Comparison of ENCODE assay signal across 22 mouse cellular contexts in the genomic region with DNA sequence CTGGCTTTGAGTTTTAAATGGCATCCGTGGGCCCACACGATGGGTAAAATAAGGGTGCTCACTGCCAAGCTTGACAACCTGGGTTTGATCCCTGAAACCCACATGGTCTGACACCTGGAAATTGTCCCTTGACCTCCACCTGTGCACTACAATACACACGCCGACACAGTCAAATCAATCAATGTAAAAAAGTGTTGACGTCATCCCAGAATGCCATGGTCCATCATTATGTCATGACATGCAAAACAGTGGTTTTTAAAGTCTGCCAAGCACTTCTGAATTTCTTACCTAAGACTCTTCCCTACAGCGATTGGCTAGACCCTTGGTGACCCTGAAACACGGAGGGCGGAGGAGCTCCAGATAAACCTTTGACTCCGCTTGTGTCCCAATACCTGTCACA. TPM values are rescaled to one million over a fixed set of nuclear protein-coding genes. Genes with fewer than 3 reads are reported as not detected.
DNase-seq lines count a peak whose midpoint lies in the region; ATAC-seq and TF ChIP-seq lines count a peak whose summit lies in the region.
"Had no signal": no experiment of that assay in that cellular context is flagged by ENCODE, and none has a peak within 500 bp of the region (broad histone marks: within the 10 kb centered on the region; RNA-seq: fewer than 3 reads in every experiment).

No protein-coding gene starts in this region.

- in situ Hi-C loops in CH12.LX (cut with MboI; ENCODE audit: low pct_ligation_motif_present, low pct_unique_long_range_greater_than_20kb, low sequenced_read_pairs), result no loop called here

- TF ChIP-seq CTCF in liver, adult 2 months (IDR thresholded peaks at IDR 0.05; ENCODE audit: low read depth, low read length), result no peak
- TF ChIP-seq CTCF in liver, postnatal 0 days (IDR thresholded peaks at IDR 0.05; ENCODE audit: low read depth), result no peak
- no peak for TF ChIP-seq CTCF in CH12.LX (conservative IDR thresholded peaks at IDR 0.05 in 1 of 2, IDR thresholded peaks at IDR 0.05 in 1 of 2; ENCODE audit: low read depth in 2 of 2, low read length in 2 of 2)

- dilution Hi-C loops in CH12.LX (cut with MboI; ENCODE audit: extremely low pct_ligation_motif_present, extremely low pct_unique_long_range_greater_than_20kb, low sequenced_read_pairs), result no loop called here

- no peak for TF ChIP-seq POLR2A in liver, adult 2 months (IDR thresholded peaks at IDR 0.05; ENCODE audit: extremely low read depth, insufficient read depth, low read length)
- TF ChIP-seq POLR2A in CH12.LX (IDR thresholded peaks at IDR 0.05; ENCODE audit: low read depth, low read length), result no peak

- H3K27me3 ChIP-seq in liver, adult 2 months (ENCODE audit: control insufficient read depth, insufficient read depth, low read length), result no peaks in the 10 kb centered on the region
- no peaks in the 10 kb centered on the region for H3K27me3 ChIP-seq in liver, embryonic 12.5 days (replicated peaks)
- H3K27me3 ChIP-seq in liver, postnatal 0 days (ENCODE audit: insufficient read depth, low read length), result no peaks in the 10 kb centered on the region
- H3K27me3 ChIP-seq in liver, embryonic 11.5 days (replicated peaks; ENCODE audit: control insufficient read depth, insufficient read depth, low read length), result no peaks in the 10 kb centered on the region
- peaks cover 4% of the 10 kb centered on the region for H3K27me3 ChIP-seq in CH12.LX (replicated peaks)
- H3K27me3 ChIP-seq: Patski had no signal

- H3K79me2 ChIP-seq in liver, adult 2 months (ENCODE audit: control insufficient read depth, insufficient read depth, low read length), result no peaks in the 10 kb centered on the region
- H3K79me2 ChIP-seq in CH12.LX (replicated peaks; ENCODE audit: control insufficient read depth, extremely low read depth, insufficient read depth, poor library complexity, severe bottlenecking), result no peaks in the 10 kb centered on the region

- DNase-seq in liver, adult 2 months (ENCODE audit: extremely low read depth, low read depth, low spot score), result peak; percentile 58
- no peak for DNase-seq in liver, postnatal 0 days
- DNase-seq in liver, embryonic 11.5 days (ENCODE audit: low spot score), result no peak
- DNase-seq in CH12.LX (ENCODE audit: extremely low read depth), result peak; percentile 8
- no peak for DNase-seq in embryo, embryonic 11 days
- DNase-seq: adrenal gland, adult 2 months; adrenal gland, adult 8-10 months; adrenal gland, postnatal 10 days; adrenal gland, postnatal 14 days; adrenal gland, postnatal 25 days; adrenal gland, postnatal 36 days; B cell, adult 2 months; cerebellum, adult 11 months; cerebellum, adult 11-12 months; cerebellum, adult 18-20 months; cerebellum, adult 2 months had no signal

- no peak for TF ChIP-seq EP300 in liver, postnatal 0 days (IDR thresholded peaks at IDR 0.05; ENCODE audit: low read depth)
- TF ChIP-seq EP300 in CH12.LX (IDR thresholded peaks at IDR 0.05; ENCODE audit: low read length), result no peak

- no peaks in the 10 kb centered on the region for H3K36me3 ChIP-seq in liver, adult 2 months (ENCODE audit: control insufficient read depth, insufficient read depth, low read length)
- no peaks in the 10 kb centered on the region for H3K36me3 ChIP-seq in liver, embryonic 12.5 days
- no peaks in the 10 kb centered on the region for H3K36me3 ChIP-seq in liver, postnatal 0 days (replicated peaks; ENCODE audit: insufficient read depth, low read length)
- H3K36me3 ChIP-seq in liver, embryonic 11.5 days (ENCODE audit: control insufficient read depth, insufficient read depth, low read length), result no peaks in the 10 kb centered on the region
- H3K36me3 ChIP-seq in CH12.LX (replicated peaks in 1 of 2; ENCODE audit: control insufficient read depth in 1 of 2, insufficient read depth in 1 of 2, low read length in 1 of 2), result no peaks in the 10 kb centered on the region
- H3K36me3 ChIP-seq: G1E had no signal

- no peak overlapping the region for H3K4me2 ChIP-seq in liver, embryonic 12.5 days
- H3K4me2 ChIP-seq in liver, postnatal 0 days (ENCODE audit: low read depth, low read length), result no peak overlapping the region
- H3K4me2 ChIP-seq in liver, embryonic 11.5 days, result no peak overlapping the region
- H3K4me2 ChIP-seq in CH12.LX (ENCODE audit: insufficient read depth, low read depth, poor library complexity, severe bottlenecking), result no peak overlapping the region

- ATAC-seq in liver, embryonic 12.5 days, result no peak
- peak; percentile 86 for ATAC-seq in liver, postnatal 0 days
- no peak for ATAC-seq in liver, embryonic 11.5 days (replicated peaks; ENCODE audit: low FRiP score)
- ATAC-seq: activated CD4-positive, CD25-positive, alpha-beta regulatory T cell, adult 4 months; CD4-positive, CD25-positive, alpha-beta regulatory T cell, adult 4 months; Patski had no signal

- no peak overlapping the region for H3K27ac ChIP-seq in liver, adult 2 months (replicated peaks; ENCODE audit: insufficient read depth, low read depth, low read length)
- H3K27ac ChIP-seq in liver, embryonic 12.5 days, result no peak overlapping the region
- H3K27ac ChIP-seq in liver, postnatal 0 days (ENCODE audit: low read depth), result no peak overlapping the region
- H3K27ac ChIP-seq in liver, embryonic 11.5 days (ENCODE audit: low read depth, low read length), result no peak overlapping the region
- H3K27ac ChIP-seq in CH12.LX (ENCODE audit: insufficient read depth, low read depth), result no peak overlapping the region

- no peak for TF ChIP-seq RAD21 in CH12.LX (IDR thresholded peaks at IDR 0.05; ENCODE audit: low read depth, low read length)

- no peak overlapping the region for H3K4me3 ChIP-seq in liver, adult 2 months (ENCODE audit: insufficient read depth, low read depth, low read length)
- H3K4me3 ChIP-seq in liver, embryonic 12.5 days, result no peak overlapping the region
- H3K4me3 ChIP-seq in liver, postnatal 0 days (ENCODE audit: low read depth, low read length), result no peak overlapping the region
- H3K4me3 ChIP-seq in liver, embryonic 11.5 days (ENCODE audit: low read depth, low read length), result no peak overlapping the region
- H3K4me3 ChIP-seq in CH12.LX (replicated peaks in 1 of 3; ENCODE audit: low read depth in 2 of 3, low read length in 2 of 3, poor library complexity in 1 of 3), result no peak overlapping the region

- 53% methylated on average over 9 of the region's 9 CpGs for WGBS in liver, adult 2 months
- 79% methylated on average over 9 of the region's 9 CpGs for WGBS in liver, embryonic 12.5 days (ENCODE audit: insufficient replicate concordance)
- WGBS in liver, postnatal 0 days (ENCODE audit: insufficient replicate concordance), result 71% methylated on average over 9 of the region's 9 CpGs
- WGBS in liver, embryonic 11.5 days, result 87% methylated on average over 9 of the region's 9 CpGs

- H3K9ac ChIP-seq in liver, adult 2 months (ENCODE audit: low read depth, low read length), result no peak overlapping the region
- no peak overlapping the region for H3K9ac ChIP-seq in liver, embryonic 12.5 days
- H3K9ac ChIP-seq in liver, postnatal 0 days (replicated peaks), result no peak overlapping the region
- H3K9ac ChIP-seq in liver, embryonic 11.5 days (ENCODE audit: low read depth, low read length), result no peak overlapping the region
- no peak overlapping the region for H3K9ac ChIP-seq in CH12.LX (ENCODE audit: insufficient read depth, low read depth)

- H3K4me1 ChIP-seq in liver, adult 2 months (ENCODE audit: control insufficient read depth, insufficient read depth, low read length), result no peaks in the 10 kb centered on the region
- H3K4me1 ChIP-seq in liver, embryonic 12.5 days, result peaks cover 7% of the 10 kb centered on the region; the same call in 1 of the 2 replicates
- no peaks in the 10 kb centered on the region for H3K4me1 ChIP-seq in liver, postnatal 0 days (ENCODE audit: insufficient read depth)
- no peaks in the 10 kb centered on the region for H3K4me1 ChIP-seq in liver, embryonic 11.5 days (replicated peaks; ENCODE audit: control insufficient read depth, insufficient read depth, low read length)
- H3K4me1 ChIP-seq in CH12.LX (ENCODE audit: control insufficient read depth in 1 of 2, insufficient read depth in 2 of 2), result peaks cover 0 to 7% of the 10 kb centered on the region in 2 experiments; a peak in 1 of 4 replicates

- H3K9me3 ChIP-seq in liver, embryonic 12.5 days (replicated peaks), result no peaks in the 10 kb centered on the region
- no peaks in the 10 kb centered on the region for H3K9me3 ChIP-seq in liver, postnatal 0 days (ENCODE audit: low read length)
- no peaks in the 10 kb centered on the region for H3K9me3 ChIP-seq in liver, embryonic 11.5 days (ENCODE audit: control insufficient read depth, low read length)
- peaks cover 2% of the 10 kb centered on the region for H3K9me3 ChIP-seq in CH12.LX (replicated peaks; ENCODE audit: low read length)
- H3K9me3 ChIP-seq: G1E had no signal

TF ChIP-seq in CH12.LX, 34 proteins besides CTCF, POLR2A, EP300 and RAD21 (continues in another document):
- no peak for TF ChIP-seq ZMIZ1 (IDR thresholded peaks at IDR 0.05; ENCODE audit: low read depth, low read length)
- TF ChIP-seq JUN (IDR thresholded peaks at IDR 0.05; ENCODE audit: insufficient read depth, low read depth, low read length), result peak; percentile 57
- no peak for TF ChIP-seq MAZ (IDR thresholded peaks at IDR 0.05; ENCODE audit: low read depth, low read length)
- no peak for TF ChIP-seq CHD1 (IDR thresholded peaks at IDR 0.05; ENCODE audit: low read depth, low read length)
- TF ChIP-seq JUND (conservative IDR thresholded peaks at IDR 0.05; ENCODE audit: low read depth, low read length), result peak; percentile 53
- no peak for TF ChIP-seq GABPA (IDR thresholded peaks at IDR 0.05; ENCODE audit: insufficient replicate concordance, low read depth, low read length)
- no peak for TF ChIP-seq NRF1 (IDR thresholded peaks at IDR 0.05; ENCODE audit: low read depth, low read length)
- TF ChIP-seq UBTF (IDR thresholded peaks at IDR 0.05; ENCODE audit: low read depth, low read length), result no peak
- TF ChIP-seq SMC3 (IDR thresholded peaks at IDR 0.05; ENCODE audit: low read depth, low read length), result no peak
- no peak for TF ChIP-seq TBP (conservative IDR thresholded peaks at IDR 0.05; ENCODE audit: low read depth, low read length)
- no peak for TF ChIP-seq BHLHE40 (IDR thresholded peaks at IDR 0.05; ENCODE audit: low read depth, low read length)
- TF ChIP-seq USF1 (IDR thresholded peaks at IDR 0.05; ENCODE audit: low read depth, low read length), result no peak
- no peak for TF ChIP-seq NELFE (IDR thresholded peaks at IDR 0.05; ENCODE audit: low read depth, low read length)
- TF ChIP-seq MAX (IDR thresholded peaks at IDR 0.05; ENCODE audit: low read length), result no peak
- TF ChIP-seq KAT2A (IDR thresholded peaks at IDR 0.05; ENCODE audit: insufficient replicate concordance, low read length), result no peak

RNA-seq across cellular contexts. Expression of a gene that starts 23.9 kb away (rescaled TPM):
- total RNA-seq in liver, adult 2 months (2014; rRNA removed), result 8.9 and 20.7 TPM in 2 replicates
- 43.1 and 55.5 TPM in 2 replicates for polyA plus RNA-seq in liver, adult 2 months (2012; rRNA removed)
- 1.6 and 1.7 TPM in 2 replicates for polyA plus RNA-seq in liver, embryonic 12.5 days (2016; fragmentation: Nextera tagmentation; extraction: Ambion mirVana)
- polyA plus RNA-seq in liver, postnatal 0 days (2015; fragmentation: Nextera tagmentation; extraction: Ambion mirVana), result 8.5 and 11.2 TPM in 2 replicates
- 1.7 and 2.4 TPM in 2 replicates for polyA plus RNA-seq in liver, embryonic 11.5 days (2014; fragmentation: Nextera tagmentation; extraction: Ambion mirVana)
- total RNA-seq in CH12.LX (2012; rRNA removed), result not detected in 2 replicates
- total RNA-seq in CH12.LX (2014; rRNA removed), result not detected in 2 replicates
- 0.14 and 0.16 TPM in 2 replicates for polyA plus RNA-seq in CH12.LX (2012; ENCODE audit: insufficient read length, low read depth)
- total RNA-seq: MEL had no signal

Comparison
In these comparisons a context has a peak if more than half of its experiments do, and no peak if none do; other contexts are left out.
1. DNase-seq: peak in liver, adult 2 months (single experiment) and CH12.LX (single experiment); none in liver, postnatal 0 days (single experiment), liver, embryonic 11.5 days (single experiment) and embryo, embryonic 11 days (single experiment).